Mouse (Mus musculus) cerebral cortex, adult 2 months (tissue): ENCODE results near the gene Slc50a1.

Experiments
- WGBS: fragments of 180-500 bp; shearing (Covaris S2); methylation state at CpG from one replicate; pipeline ENCODE4 v1.1.7; 2018; 5-methylcytosine and 5-hydroxymethylcytosine counted together

Slc50a1 gene

DNA sequence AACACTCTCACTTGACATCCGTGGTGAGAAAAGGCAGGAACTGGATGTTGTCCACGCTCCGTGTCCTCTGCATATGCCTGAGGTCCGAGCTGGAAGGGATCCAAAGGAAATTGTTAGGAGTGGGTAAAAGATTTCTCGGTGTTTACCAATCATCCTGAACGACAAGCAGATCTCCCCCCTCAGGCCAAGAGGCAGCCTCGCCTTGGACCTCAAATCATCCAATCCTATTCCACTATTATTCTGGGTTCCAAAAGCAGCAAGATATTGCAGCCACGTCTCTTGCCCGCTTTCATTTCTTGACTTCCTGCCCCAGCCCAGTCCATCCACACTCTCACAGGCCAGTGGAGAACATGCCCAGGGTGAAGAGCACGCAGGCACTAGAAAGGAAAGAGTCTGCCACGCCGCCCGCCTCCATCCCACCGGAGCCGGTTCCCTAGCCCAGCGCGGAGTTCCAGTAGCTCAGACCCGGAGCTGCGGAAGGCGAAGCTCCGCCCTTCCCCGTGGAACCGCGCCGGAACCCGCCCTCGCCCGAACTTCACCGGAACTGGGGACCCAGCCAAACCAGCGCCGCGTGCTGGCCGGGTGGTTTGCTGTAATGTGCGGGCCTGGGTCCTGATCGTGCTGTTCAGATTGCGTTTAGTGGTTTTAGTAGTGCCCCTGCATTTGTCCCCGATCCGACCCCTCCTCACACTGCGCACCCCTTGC, at the start of gene Slc50a1:
Slc50a1 (minus strand) TSS at position 520 of the 705 bp plus-strand sequence.
- 1% methylated on average over 39 of the region's 39 CpGs for WGBS

GRCm38 (mm10) chr3:89319591-89320350, 49.4 kb upstream of the Slc50a1 start:
- WGBS = 1% methylated on average over 58 of the region's 58 CpGs

- 20% methylated on average over 21 of the region's 21 CpGs for WGBS
These were observed 48.7 kb upstream of the Slc50a1 start for GRCm38 (mm10) chr3:89318971-89319590.

GRCm38 (mm10) chr3:89318316-89318715, 47.9 kb upstream of the Slc50a1 start:
- WGBS = 71% methylated on average over 8 of the region's 8 CpGs

DNA sequence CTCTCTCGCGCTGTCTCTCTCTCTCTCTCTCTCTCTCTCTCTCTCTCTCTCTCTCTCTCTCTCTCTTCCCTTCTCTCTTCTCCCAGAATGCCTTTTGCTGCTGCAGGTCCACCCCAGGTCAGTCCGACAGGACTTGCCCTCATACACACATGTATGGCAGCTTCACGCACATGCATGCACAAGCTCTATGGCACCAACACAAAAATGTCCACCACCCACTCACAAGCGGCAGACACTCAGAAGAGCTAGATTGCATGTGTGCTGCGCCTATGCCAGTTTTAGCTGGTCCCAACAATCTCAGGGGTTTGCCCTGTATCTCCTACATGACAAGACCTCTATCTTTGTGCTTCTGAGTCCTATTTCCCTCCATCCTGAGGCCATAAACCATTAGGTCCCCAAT, 46.9 kb upstream of the Slc50a1 start:
- WGBS = 39% methylated on average over 5 of the region's 6 CpGs

DNA sequence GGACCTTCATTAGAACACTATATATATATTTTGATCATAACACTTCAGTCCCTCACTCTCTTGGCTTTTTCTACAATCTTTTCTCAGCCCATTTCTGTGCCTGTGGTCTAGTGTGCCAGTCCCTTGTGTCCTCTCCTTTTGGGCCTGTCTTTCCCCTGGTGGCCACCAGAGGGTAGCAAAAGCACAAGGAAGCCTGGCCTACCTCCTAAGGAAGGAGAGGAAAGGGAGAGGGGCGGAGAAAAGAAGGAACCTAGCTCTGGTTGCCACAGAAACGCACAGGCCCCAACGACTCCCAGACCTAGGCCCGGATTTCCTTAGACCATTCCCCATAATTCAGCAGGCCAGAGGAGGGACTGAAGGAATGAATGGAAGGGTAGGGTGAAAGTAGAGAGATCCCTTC, 46.5 kb upstream of the Slc50a1 start:
- WGBS = 2% methylated on average over 4 of the region's 4 CpGs

DNA sequence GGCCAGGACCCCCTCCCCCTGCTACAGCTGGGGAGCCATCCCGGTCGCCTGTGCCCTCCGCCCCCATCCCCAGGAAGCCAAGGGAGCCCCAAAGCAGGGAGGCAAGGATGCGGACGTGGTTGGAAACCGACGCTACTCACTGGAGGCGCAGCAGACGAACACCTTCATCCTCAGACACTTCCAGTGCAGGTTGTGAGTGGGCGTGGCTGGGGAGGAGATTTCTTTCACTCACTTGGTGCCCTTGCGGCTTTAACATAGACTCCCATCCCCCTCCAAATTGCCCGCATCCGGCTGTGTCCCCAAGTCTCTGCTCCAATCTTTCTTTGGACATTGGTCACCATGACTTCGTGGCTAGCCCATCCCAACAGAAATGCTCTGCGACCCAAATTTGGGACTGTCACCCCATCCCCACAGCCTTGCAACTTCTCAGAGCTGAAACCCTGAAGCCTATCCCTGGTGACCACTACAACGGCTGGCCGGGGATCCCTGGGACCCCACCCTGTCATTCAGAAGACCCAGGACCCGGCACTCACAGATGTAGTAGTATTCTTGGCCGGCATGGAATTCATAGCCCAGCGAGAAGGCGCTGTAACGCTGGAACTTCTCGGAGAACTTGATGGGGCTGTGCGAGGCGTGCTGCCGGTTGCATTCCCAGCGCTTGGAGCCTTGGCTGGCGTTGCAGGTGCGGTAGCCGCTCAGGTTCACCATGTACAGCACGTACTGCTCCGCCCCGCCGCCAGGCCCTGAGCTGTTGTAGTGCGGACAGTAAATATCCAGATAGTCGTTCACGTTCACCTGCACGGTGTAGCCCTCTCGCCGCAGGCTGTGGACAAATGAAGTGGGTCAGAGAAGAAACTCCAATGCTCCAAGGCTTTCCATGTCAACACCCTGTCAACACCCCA, 45.8 kb upstream of the Slc50a1 start:
- WGBS = 12% methylated on average over 40 of the region's 40 CpGs

GRCm38 (mm10) chr3:89315195-89315929, 45.0 kb upstream of the Slc50a1 start:
- 7% methylated on average over 26 of the region's 26 CpGs for WGBS

- WGBS = 34% methylated on average over 2 of the region's 2 CpGs
These were observed 44.4 kb upstream of the Slc50a1 start for GRCm38 (mm10) chr3:89314791-89315190.

GRCm38 (mm10) chr3:89314340-89314739, 44.0 kb upstream of the Slc50a1 start:
- WGBS = 71% methylated on average over 5 of the region's 5 CpGs

DNA sequence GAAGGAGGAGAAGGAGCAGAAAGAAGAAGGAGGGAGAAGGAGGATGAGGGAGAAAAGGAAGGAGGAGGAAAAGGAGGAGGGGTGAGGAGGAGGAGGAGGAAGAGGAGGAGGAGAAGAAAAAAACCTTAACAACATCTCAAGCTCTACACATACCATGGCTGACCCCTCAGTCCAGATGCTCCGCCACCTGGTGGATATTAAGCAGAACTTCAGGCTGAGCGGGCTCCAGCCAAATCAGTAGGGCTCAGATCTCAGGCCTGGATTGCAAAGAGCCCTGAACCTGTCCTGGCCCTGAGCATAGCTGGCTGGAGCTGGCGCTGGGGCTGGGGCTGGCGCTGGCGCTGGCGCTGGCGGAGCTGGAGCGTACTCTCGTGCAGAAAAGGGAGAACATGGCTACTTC, 37.7 kb upstream of the Slc50a1 start:
- WGBS = 17% methylated on average over 9 of the region's 9 CpGs

GRCm38 (mm10) chr3:89305551-89306325, 35.4 kb upstream of the Slc50a1 start:
- WGBS = 88% methylated on average over 8 of the region's 8 CpGs

GRCm38 (mm10) chr3:89305105-89305504, 34.7 kb upstream of the Slc50a1 start:
- 87% methylated on average over 4 of the region's 4 CpGs for WGBS

DNA sequence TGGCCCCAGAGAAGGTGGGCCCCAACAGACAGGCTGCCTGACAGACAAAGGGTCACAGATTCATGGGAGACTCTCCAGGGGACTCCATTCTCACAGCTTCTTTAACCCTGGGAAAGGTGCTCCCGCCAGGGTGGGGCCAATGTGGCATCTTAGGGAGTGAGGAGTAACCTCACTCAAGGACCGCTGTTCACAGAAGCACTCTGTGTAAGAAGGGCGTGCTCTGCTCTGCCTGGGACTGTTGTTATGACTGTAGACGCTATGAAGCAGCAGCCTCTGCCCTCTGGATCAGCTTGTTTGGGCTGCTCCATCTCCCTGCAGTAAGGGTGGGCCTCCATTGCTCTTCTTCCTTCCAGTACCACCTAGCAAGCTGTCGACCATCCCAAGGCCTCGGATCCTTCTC, 34.1 kb upstream of the Slc50a1 start:
- WGBS = 84% methylated on average over 6 of the region's 6 CpGs

GRCm38 (mm10) chr3:89300514-89300913, 30.1 kb upstream of the Slc50a1 start:
- 64% methylated on average over 2 of the region's 2 CpGs for WGBS

- 38% methylated on average over 1 of the region's 1 CpGs for WGBS
These were observed 29.7 kb upstream of the Slc50a1 start for GRCm38 (mm10) chr3:89300071-89300470.

DNA sequence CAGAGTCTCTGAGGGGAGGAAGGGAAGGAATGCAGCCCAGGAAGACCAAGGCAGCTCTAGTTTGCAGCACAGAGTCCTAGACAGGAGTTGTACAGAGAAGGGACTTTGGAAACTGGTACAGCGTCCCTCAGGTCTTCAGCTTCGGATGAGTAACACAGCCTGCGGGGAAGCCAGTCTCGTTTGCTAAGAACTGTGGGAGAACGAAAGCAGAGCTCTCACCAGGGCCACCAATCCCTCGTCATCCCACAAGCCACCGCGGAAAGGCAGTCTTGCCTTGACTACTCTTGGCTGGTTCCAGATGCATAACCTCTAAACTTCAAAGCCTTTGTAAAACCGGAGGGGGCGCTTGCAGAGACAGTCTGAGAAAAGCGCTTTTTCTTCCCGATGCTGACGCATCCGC, 29.1 kb upstream of the Slc50a1 start:
- WGBS = 7% methylated on average over 14 of the region's 14 CpGs

- 90% methylated on average over 6 of the region's 6 CpGs for WGBS
These were observed 28.5 kb upstream of the Slc50a1 start for GRCm38 (mm10) chr3:89298908-89299307.

GRCm38 (mm10) chr3:89296761-89297396, 26.5 kb upstream of the Slc50a1 start:
- WGBS = 53% methylated on average over 11 of the region's 11 CpGs
